Mouse (Mus musculus) heart, postnatal 36 days (tissue): ENCODE data around the gene Nr6a1. TPM values are rescaled to one million over a fixed set of nuclear protein-coding genes. Genes with fewer than 3 reads are reported as not detected.

Experiments used
- DNase-seq, 2 experiments: peaks; one replicate each; pipeline ENCODE4 v3.0.0; 2021 to 2022
- intact Hi-C: fragments of 180-260 bp; cut with DNase I; formaldehyde crosslinking; loops from one replicate; pipeline ENCODE4 v1.15.1; 2025
- total RNA-seq, 2 experiments: library from RNA; stranded (reverse); gene quantifications; 2 replicates each; pipeline ENCODE4 v1.2.3; 2021

The Nr6a1 gene
- total RNA-seq, 2 experiments from 2014 or later = 1.6 to 1.8 TPM

DNA sequence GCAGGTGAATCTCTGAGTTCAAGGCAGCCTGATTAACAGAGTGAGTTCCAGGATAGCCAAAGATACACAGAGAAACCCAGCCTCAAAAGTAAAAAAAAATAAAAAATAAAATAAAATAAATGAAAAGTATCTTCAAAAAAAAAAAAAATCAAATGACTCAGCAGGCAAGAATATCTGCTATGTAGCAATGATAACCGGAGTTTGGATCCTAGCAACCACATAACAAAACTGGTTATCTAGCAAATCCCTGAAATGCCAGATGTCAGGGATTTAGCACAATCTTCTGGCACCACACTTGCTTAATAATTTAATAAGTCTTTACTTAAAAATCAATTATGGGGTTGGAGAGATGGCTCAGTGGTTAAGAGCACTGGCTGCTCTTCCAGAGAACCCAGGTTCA, 23.2 kb downstream of the Nr6a1 start:
- intact Hi-C loops = no loop called here
- no peak for DNase-seq

DNA sequence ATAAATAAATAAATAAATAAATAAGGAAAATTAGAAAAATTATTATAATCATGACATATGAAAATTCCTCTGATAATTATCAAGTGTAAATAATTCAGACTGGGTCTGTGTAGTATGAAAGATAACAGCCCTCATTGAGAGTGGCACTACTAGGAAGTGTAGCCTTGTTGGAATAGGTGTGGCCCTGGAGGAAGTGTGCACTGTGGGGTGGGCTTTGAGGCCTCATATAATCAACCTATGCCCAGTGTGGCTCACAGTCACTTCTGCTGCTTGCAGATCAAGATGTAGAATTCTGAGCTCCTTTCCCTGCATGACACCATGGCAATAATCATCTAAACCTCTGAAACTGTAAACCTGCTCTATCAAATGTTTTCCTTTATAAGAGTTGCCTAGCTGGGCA, 24.6 kb downstream of the Nr6a1 start:
- intact Hi-C loops = no loop called here

DNA sequence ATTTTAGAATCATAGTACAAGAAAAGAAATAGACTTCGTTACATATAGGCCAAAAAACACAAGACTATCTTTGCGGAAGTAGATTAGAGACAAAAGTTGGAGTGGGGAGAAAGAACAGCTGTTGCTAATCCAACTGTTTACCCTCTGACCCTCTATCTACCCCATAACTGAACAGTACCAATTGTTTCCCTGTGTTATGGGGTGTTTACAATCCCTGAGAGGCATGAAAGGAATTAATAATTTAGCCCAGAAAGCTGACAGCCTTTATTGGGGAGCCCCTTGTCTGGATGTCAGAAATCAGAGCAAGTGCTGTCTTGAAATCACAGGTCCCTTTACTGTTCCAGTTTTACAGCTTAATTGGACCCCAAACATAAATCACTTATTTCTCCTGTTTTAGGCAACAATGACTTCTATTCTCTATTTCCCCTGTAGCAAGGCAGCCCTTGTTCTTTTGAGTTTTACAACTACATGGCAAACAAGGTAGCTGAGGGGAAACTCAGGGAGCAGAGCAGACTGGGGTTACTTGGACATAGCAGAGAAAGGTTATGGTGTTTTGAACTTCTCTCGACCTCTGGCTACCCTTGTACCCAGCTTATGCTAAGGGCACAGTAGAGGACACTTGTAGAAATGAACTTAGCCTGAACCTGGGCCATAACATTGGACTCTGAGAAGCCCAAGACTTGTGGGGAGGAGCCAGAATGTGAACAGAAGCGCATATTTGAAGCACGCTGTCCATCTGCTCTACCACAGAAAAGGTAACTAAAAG, 46.4 kb downstream of the Nr6a1 start:
- intact Hi-C loops = no loop called here
- DNase-seq = no peak

More for the DNA sequence above, 24.6 kb downstream of the Nr6a1 start:
- DNase-seq = no peak

DNA sequence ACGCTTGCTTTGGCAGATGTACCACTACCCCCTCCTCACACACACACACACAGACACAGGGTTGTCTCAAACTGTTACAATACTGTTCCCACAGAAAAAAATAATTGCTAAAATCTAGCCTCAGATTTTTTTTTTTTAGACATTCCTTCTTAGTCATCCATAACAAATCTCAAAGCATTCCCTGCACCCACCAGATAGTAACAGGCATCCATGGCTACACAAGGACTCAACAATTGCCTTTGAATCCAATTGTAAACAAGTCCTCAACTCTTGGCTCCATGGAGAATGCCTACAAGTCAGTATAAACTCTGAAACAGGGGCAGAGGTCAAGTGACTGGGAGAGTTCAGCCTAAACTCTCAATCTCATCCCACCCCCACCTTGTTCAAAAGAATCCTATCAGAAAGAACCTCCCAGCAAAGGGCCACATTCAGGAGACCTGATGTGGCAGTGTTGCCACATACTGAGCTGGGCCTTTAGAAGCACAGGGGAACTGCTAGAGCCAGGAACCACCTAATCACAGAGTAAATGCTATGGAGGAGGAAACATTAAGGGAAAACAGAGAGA, 52.9 kb downstream of the Nr6a1 start:
- intact Hi-C loops = no loop called here
- no peak for DNase-seq

DNA sequence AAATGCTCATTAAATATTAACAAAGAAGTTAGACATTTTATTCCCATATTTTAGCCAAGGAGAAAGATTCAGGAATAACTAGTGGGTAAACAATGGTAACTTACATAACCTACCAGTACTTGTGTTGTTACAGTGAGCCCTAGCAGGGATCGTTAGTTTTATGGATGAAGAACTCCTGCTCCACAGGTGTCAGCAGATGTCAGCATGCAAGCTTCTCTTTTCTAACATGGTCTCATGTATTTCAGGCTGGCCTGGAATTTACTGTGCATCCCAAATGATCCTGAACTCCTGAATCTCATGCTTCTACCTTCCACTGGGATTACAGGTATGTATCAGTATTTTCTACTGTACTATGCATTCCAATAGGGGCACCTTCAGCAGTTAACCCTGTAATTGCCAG, 54.8 kb downstream of the Nr6a1 start:
- intact Hi-C loops = no loop called here
- no peak for DNase-seq

DNA sequence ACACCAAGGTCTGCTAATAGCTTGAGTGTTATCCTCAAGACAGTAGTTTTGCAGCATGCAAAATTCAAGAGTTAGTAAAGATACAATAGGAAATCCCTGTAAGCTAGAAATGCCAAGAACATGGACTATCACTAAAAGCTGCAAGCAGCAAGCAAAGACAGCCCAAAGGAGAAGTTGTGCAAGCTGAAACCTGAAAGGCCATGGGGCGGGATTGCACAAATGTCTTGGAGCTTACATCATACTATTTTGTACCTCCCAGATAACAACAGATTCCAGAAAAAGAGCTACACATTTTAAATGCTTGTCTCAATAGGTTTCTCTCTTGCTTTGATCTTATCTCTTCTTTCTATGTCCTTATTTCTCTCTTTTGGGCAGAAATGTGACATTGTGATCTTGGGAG, 60.8 kb downstream of the Nr6a1 start:
- DNase-seq = no peak
- intact Hi-C loops = no loop called here

DNA sequence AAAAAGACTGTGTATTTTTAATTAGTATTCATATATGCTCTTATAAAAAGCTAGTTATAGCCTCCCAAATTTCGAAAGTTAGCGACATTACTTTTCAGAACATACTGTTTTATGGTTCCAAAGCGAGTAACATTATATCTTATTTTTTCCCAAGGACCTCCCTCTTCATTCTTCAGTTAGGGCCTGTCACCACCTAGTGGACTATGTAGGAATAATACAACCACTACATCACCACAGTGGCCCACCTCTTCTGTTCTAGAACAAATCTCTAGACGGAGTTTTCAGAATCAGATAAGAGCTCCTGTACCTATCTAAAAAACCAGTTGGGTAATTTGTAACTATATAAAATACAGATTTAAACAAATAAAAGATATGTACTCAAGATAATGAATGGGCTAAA, 63.5 kb downstream of the Nr6a1 start:
- intact Hi-C loops = loop anchor here (1.0 kb wide), 1 partner anchor 67 kb away; no protein-coding TSS in a partner anchor
- DNase-seq = peak in 1 of 2 experiments; percentile 7

DNA sequence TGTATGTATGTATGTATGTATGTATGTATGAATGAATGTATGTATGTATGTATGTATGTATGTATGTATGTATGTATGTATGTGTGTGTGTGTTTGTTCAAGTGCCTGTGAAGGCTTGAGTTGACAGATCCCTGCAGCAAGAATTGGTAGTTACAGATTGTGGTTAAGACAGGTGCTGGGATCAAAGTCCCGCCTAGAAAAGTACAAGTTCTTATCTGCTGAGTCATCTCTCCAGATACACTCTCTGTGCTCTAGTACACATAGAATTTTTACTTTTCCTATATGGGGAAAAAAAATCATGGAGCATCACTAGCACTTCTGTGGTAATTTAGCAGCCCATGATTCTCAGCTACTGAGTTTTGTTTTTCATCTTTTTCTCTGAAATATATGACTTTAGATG, 75.7 kb downstream of the Nr6a1 start:
- intact Hi-C loops = no loop called here

DNA sequence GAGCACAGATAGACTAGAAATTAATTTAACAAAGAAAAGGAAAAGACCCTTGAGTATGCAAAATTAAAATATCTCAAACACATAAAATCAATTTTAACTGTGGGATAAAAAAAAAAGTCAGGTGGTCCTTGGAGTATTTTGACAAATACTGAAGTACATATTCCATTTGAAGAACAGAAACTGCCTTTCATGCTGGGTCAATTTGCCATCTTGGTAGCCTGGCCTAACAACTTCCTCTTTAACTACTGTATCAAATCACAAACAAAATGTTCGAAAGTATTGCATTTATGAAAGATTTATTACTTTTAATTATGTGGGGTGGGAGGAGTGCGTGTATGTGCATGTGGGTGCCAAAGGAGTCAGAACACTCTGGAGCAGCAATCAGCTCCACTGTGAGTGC, 81.2 kb downstream of the Nr6a1 start:
- no peak for DNase-seq
- intact Hi-C loops = no loop called here

More for the DNA sequence above, 75.7 kb downstream of the Nr6a1 start:
- DNase-seq = no peak

DNA sequence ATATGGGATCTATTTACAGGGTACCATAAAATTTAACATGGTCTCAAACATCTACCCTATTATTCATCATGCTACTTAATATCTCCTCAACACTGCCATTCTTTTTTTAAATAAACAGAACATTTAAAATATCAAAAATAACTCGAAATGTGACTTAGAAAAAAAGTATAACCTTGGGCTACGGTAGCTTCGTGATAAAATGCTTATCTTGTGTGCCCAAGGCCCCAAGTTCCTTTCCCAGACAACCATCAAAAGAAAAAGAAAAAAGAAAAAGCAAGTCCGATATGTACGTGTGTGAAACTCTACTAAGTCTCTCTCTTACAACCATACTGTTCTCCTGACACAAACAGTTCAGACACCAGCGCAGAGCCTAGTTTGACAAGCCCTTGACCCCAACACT, 92.0 kb downstream of the Nr6a1 start:
- intact Hi-C loops = no loop called here

DNA sequence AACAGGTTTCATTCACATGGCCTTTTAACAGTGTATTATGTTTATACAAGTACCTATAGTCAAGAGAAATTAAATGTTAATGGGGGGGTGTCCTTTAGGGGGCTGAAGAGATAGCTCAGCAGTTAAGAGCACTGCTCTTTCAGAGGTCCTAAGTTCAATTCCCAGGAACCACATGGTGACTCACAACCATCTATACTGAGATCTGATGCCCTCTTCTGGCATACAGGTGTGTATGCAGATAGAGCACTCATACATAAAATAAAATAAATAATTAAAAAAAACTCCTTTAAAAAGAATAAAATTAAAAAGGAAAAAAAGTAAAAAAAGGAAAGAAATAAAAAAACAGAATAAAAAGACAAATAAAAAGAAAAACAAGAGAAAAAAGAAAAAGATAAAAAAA, 95.5 kb downstream of the Nr6a1 start:
- no peak for DNase-seq
- intact Hi-C loops = no loop called here

More for the DNA sequence above, 92.0 kb downstream of the Nr6a1 start:
- no peak for DNase-seq

DNA sequence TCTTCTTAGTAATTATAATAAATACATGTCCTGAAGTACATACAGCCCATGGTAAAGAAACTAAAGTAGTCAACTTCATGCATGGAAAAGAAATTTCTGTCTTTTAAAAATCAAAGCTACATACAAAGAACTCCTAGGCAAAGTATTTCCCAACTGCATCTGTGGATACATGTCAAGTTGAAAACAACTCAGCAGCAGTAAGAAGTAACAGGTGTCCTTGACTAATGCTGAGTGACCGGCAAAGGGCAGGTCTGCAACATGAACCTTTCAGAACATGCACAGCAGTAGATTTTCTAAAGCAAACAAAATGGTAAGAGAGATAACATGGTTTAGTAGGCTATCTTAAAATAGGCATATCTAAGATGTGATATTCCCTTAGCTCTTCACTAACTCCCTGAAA, 98.0 kb downstream of the Nr6a1 start:
- intact Hi-C loops = no loop called here
- no peak for DNase-seq

DNA sequence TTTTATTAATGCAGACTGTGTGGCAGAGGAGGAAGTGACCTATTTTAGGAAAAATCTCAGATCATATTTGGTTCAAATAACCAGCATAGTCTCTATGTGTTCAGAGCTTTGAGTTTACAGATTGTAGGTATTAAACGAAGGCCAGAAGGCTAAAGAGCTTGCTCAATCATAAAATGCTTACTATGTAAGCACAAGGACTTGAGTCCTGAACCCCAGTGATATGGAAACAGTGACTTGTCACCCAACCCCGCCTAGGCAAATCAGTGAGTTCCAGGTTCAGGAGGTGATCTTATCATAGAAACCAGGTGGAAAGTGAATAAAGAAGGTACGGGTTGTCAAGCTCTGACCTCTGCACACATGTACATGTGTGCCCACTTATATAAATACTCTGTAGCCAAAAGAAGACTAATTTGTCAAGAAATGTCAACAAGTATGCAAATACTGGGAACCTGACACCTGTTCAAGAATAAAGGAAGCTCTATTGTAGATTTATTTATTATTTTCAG, 99.6 kb downstream of the Nr6a1 start:
- intact Hi-C loops = no loop called here
- no peak for DNase-seq

DNA sequence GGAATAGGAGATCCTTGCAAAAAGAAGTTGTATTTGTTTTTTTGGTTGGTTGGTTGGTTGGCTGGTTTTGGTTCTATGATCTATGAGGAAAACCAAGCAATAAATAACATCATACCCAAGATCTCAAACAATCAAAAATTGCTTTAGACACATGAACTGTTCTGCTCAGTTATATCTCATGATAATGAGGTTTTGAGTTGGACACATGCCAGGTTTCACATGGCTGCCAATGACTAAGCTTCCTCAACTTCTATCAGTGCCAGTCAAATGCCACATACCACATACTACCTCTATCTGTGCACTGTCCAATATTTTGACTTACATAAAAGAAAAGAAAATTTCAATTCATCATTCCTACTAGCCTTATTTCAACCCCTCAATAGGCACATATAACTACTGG, 101.3 kb downstream of the Nr6a1 start:
- no peak for DNase-seq
- intact Hi-C loops = no loop called here

DNA sequence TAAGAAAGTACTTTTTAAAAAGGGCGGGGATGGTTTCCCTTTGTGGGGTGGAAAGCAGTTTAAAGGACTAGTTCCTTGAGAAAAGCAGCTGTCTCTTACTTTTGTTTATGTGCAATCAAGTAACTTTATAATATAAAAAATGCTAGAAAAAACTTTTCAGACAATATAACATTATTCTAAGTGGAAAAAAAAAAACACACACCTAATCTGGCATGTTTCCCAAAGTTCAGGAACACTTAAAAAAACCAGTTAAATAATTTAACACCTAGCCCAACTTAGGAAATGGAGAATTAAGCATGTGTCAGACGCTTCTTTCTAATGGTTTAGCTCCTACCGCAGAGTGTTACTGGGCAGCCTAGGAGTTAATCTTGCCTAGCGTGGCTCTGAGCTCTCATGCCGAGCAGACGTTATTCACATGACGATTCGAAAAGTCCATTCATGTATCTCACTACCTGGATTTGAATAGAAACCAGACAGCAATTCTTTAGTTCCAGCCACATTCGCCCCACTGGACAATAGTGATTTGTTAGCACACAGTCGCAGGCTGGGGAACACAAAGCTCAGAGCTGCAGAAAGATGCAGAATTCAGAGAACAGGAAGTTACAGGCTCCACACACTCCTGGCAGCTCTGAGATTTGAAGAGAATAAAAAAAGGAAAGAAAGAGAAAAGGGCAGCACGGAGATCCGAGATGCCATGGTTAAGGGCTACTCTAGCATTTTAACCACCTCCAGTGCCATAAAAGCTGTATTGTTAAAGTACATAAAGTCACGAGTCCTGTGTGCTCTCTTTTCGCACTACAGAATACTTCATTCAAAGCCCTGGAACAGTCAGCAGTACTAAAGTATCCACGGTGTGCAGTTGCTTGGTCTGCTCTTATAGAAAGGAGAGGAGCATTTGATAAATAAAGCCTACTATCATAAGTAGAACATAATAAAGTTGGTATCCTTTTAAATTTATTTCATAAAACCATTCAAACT, 102.4 kb downstream of the Nr6a1 start:
- intact Hi-C loops = loop anchor here (2.0 kb wide), 1 partner anchor 28 kb away; no protein-coding TSS in a partner anchor
- DNase-seq = peak; percentile 17 to 34

DNA sequence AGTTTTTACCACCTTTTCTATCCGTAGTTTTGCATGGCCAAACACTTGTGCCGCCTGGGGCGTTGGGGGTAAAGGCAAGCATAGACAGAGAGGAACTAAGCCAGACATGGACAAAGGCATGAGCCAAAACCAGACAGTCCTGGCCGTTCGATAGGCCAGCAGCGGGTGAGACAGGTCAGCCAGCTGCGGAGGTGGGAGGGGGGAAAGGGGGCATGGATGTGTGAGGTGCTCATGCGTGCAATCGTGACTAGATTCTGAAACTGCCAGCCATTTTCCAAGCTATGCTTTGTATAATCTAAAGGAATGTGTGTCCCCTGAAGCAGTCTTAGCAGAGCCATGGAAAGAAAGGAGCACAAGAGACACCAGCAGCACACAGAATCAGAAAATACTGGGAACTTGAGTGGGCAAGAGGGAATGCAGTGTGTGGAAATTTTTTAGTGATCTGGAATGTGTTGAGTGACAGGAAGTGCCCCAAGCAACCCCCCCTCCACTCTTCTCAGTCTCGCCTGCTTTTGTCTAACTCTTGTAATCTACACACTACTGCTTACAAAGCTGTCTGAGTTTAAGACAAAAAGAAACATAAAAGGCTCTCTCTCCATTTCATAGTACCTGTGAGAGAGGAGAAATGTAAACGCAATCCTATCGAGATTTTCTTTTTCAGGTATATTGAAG, 103.4 kb downstream of the Nr6a1 start:
- intact Hi-C loops = loop anchor here (2.0 kb wide), 1 partner anchor 27 kb away; no protein-coding TSS in a partner anchor
- DNase-seq = peak; percentile 55 to 67

DNA sequence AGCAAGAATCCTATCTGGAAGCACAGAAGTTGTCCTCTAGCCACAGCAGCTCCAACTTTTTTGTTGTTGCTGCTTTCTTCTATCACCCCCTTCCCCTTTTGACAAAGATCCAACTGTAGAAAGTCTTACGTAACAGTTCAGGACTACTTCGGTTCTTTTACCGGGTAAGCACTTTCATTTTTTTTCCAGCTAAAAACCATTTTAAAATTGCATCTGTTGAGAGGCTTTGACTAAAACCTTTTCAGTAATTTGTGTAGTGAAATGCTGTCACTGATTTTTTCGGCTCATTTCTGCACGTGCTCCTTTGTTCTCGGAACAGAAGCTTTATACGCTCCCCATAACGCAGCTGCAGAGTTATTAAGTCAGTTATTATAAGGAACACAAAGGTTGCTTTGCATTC, 104.1 kb downstream of the Nr6a1 start:
- DNase-seq = peak in 1 of 2 experiments; percentile 4

DNA sequence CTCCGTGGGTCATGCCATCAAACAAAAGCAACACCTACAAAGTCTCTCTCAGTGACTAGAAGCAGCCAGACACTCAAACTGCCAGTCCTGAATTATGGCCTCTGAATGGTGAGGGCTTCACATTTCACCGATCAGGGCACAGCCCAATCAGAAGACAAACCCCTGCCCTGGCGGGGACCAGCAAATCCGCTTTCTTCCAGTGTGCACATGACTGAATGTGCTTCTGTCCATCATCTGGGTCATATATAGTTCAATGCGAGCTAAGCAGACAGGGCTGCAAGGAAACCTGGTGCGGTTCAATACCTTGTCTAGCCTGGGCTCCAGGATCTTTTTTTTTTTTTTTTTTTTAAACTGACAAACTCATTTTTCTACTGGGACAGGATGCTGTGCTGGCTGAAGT, 104.5 kb downstream of the Nr6a1 start:
- intact Hi-C loops = no loop called here
- peak; percentile 40 to 54 for DNase-seq

More for the DNA sequence above, 104.1 kb downstream of the Nr6a1 start:
- intact Hi-C loops = no loop called here

DNA sequence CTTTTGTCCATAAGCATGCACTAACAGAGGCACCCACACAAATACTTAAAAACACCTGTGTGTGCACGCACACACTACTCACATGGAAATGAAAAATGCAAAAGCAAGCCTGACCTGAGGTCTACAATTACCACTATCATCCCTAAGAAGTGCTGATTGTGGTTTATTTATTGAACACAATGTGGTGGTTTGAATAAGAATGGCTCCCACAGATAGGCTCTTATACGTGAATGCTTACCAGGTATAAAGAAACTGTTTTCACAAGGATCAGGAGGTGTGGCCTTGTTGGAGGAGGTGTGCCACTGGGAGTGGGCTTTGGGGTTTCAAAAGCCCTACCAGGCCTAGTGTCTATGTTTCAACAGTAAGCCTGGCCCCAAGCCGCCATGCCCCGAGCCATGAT, 110.0 kb downstream of the Nr6a1 start:
- intact Hi-C loops = no loop called here
- no peak for DNase-seq

DNA sequence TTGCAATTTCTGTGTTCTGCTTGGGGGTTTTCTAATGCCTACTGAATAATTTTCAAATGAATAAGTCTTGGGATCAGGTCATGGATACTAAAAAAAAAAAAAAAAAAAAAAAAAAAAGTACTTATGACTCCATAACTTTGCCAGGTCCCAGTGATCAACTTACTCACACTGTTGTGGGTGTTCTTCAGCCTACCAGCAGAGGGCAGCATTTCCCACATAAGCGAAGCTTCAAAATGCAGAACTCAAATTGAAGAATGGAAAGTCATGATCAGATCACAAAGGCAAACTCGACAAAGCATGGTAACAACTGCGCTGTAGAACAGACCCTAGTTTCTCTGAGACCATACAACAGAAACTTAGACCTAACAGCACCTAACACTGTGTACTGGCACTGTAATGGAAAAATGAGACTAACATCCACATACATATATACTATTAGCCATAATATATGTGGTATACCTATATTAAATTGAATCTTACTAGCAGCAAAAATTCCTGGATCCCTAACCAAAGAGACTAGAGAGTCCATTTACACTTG, 130.3 kb downstream of the Nr6a1 start:
- DNase-seq = peak; percentile 76 to 80
- intact Hi-C loops = loop anchor here (1.0 to 5.0 kb wide), 3 partner anchors 28 to 200 kb away; partner anchors contain the start of gene Wdr38
